Mouse (Mus musculus): ENCODE data around the gene Pex11b. TPM values are rescaled to one million over a fixed set of nuclear protein-coding genes. Genes with fewer than 3 reads are reported as not detected.

The Pex11b gene
- polyA plus RNA-seq, 1 experiment from 2014 or later: 41.8 TPM

GRCm38 (mm10) chr3:96668424-96669067 lies 33.4 kb downstream of the Pex11b start:
- H3K36me3 ChIP-seq: no peaks in the 10 kb centered on the region
- H3K4me3 ChIP-seq: no peak overlapping the region
- H3K27ac ChIP-seq: no peak overlapping the region
- 95% methylated on average over 5 of the region's 5 CpGs for WGBS
- peaks cover 21% of the 10 kb centered on the region for H3K4me1 ChIP-seq (replicated peaks)
- no peak for DNase-seq (ENCODE audit: low spot score)
- H3K27me3 ChIP-seq (ENCODE audit: insufficient read depth, poor library complexity, severe bottlenecking): peaks cover 28% of the 10 kb centered on the region
- H3K9me3 ChIP-seq: no peaks in the 10 kb centered on the region

- H3K4me3 ChIP-seq: peak within 1 kb of the TSS; percentile 57
- H3K36me3 ChIP-seq: no peaks in the 10 kb centered on the region
- peaks cover 21% of the 10 kb centered on the region for H3K27me3 ChIP-seq (ENCODE audit: insufficient read depth, poor library complexity, severe bottlenecking)
- 4% methylated on average over 35 of the region's 35 CpGs for WGBS
- no peaks in the 10 kb centered on the region for H3K9me3 ChIP-seq
- DNase-seq (ENCODE audit: low spot score): peak; percentile 86
- peak within 1 kb of the TSS; percentile 59; the same call in 1 of the 2 replicates for H3K27ac ChIP-seq
- H3K4me1 ChIP-seq (replicated peaks): peaks cover 20% of the 10 kb centered on the region
Observed at GRCm38 (mm10) chr3:96669727-96670468, 34.7 kb downstream of the Pex11b start, which contains the start of gene Ankrd35. TSS of gene Ankrd35 (plus strand) at chr3:96670131.

GRCm38 (mm10) chr3:96671519-96671918 lies 36.3 kb downstream of the Pex11b start:
- 94% methylated on average over 5 of the region's 5 CpGs for WGBS
- DNase-seq (ENCODE audit: low spot score): no peak
- H3K27me3 ChIP-seq (ENCODE audit: insufficient read depth, poor library complexity, severe bottlenecking): peaks cover 21% of the 10 kb centered on the region
- H3K9me3 ChIP-seq: no peaks in the 10 kb centered on the region
- H3K27ac ChIP-seq: no peak overlapping the region
- peaks cover 28% of the 10 kb centered on the region for H3K4me1 ChIP-seq (replicated peaks)
- H3K4me3 ChIP-seq: no peak overlapping the region
- H3K36me3 ChIP-seq: no peaks in the 10 kb centered on the region

GRCm38 (mm10) chr3:96673514-96673913 lies 38.3 kb downstream of the Pex11b start:
- H3K36me3 ChIP-seq: no peaks in the 10 kb centered on the region
- H3K9me3 ChIP-seq: no peaks in the 10 kb centered on the region
- WGBS: 79% methylated on average over 4 of the region's 4 CpGs
- DNase-seq (ENCODE audit: low spot score): no peak
- no peak overlapping the region for H3K4me3 ChIP-seq
- peaks cover 28% of the 10 kb centered on the region for H3K4me1 ChIP-seq (replicated peaks)
- peaks cover 28% of the 10 kb centered on the region for H3K27me3 ChIP-seq (ENCODE audit: insufficient read depth, poor library complexity, severe bottlenecking)
- no peak overlapping the region for H3K27ac ChIP-seq

- Histone ChIP-seq H3K27ac (no peak overlapping the region), H3K4me3 (no peak overlapping the region), H3K36me3 (no peaks in the 10 kb centered on the region), H3K4me1 (replicated peaks) (peaks cover 27% of the 10 kb centered on the region), H3K9me3 (no peaks in the 10 kb centered on the region), H3K27me3 (ENCODE audit: insufficient read depth, poor library complexity, severe bottlenecking) (peaks cover 37% of the 10 kb centered on the region)
- DNase-seq (ENCODE audit: low spot score): peak; percentile 25
- WGBS: 50% methylated on average over 8 of the region's 8 CpGs
Observed at GRCm38 (mm10) chr3:96674442-96674841, 39.3 kb downstream of the Pex11b start.

- H3K4me3 ChIP-seq: no peak overlapping the region
- 88% methylated on average over 3 of the region's 3 CpGs for WGBS
- no peaks in the 10 kb centered on the region for H3K36me3 ChIP-seq
- H3K27me3 ChIP-seq (ENCODE audit: insufficient read depth, poor library complexity, severe bottlenecking): peaks cover 44% of the 10 kb centered on the region
- peaks cover 25% of the 10 kb centered on the region for H3K4me1 ChIP-seq (replicated peaks)
- H3K27ac ChIP-seq: no peak overlapping the region
- H3K9me3 ChIP-seq: no peaks in the 10 kb centered on the region
- no peak for DNase-seq (ENCODE audit: low spot score)
Observed at GRCm38 (mm10) chr3:96675171-96675570, 40.0 kb downstream of the Pex11b start.

- Histone ChIP-seq H3K4me3 (no peak overlapping the region), H3K4me1 (replicated peaks) (peaks cover 25% of the 10 kb centered on the region), H3K36me3 (no peaks in the 10 kb centered on the region), H3K9me3 (no peaks in the 10 kb centered on the region), H3K27ac (no peak overlapping the region), H3K27me3 (ENCODE audit: insufficient read depth, poor library complexity, severe bottlenecking) (peaks cover 44% of the 10 kb centered on the region)
- no peak for DNase-seq (ENCODE audit: low spot score)
- WGBS: 36% methylated on average over 3 of the region's 3 CpGs
Observed at GRCm38 (mm10) chr3:96675690-96676089, 40.5 kb downstream of the Pex11b start.

GRCm38 (mm10) chr3:96678456-96678855 lies 43.3 kb downstream of the Pex11b start:
- Histone ChIP-seq H3K27ac (no peak overlapping the region), H3K4me3 (no peak overlapping the region), H3K4me1 (replicated peaks) (peaks cover 26% of the 10 kb centered on the region), H3K36me3 (no peaks in the 10 kb centered on the region), H3K9me3 (no peaks in the 10 kb centered on the region), H3K27me3 (ENCODE audit: insufficient read depth, poor library complexity, severe bottlenecking) (peaks cover 48% of the 10 kb centered on the region)
- DNase-seq (ENCODE audit: low spot score): no peak
- 59% methylated on average over 7 of the region's 7 CpGs for WGBS

- Histone ChIP-seq H3K9me3 (no peaks in the 10 kb centered on the region), H3K27ac (no peak overlapping the region), H3K36me3 (no peaks in the 10 kb centered on the region), H3K4me1 (replicated peaks) (peaks cover 33% of the 10 kb centered on the region), H3K4me3 (no peak overlapping the region), H3K27me3 (ENCODE audit: insufficient read depth, poor library complexity, severe bottlenecking) (peaks cover 55% of the 10 kb centered on the region)
- 23% methylated on average over 5 of the region's 5 CpGs for WGBS
- no peak for DNase-seq (ENCODE audit: low spot score)
Observed at GRCm38 (mm10) chr3:96679159-96679674, 44.0 kb downstream of the Pex11b start.

GRCm38 (mm10) chr3:96680269-96680956 lies 45.2 kb downstream of the Pex11b start:
- H3K27ac ChIP-seq: no peak overlapping the region

GRCm38 (mm10) chr3:96683496-96683895 lies 48.3 kb downstream of the Pex11b start:
- Histone ChIP-seq H3K27ac (no peak overlapping the region), H3K9me3 (no peaks in the 10 kb centered on the region), H3K27me3 (ENCODE audit: insufficient read depth, poor library complexity, severe bottlenecking) (peaks cover 67% of the 10 kb centered on the region), H3K4me3 (no peak overlapping the region), H3K4me1 (replicated peaks) (peaks cover 29% of the 10 kb centered on the region), H3K36me3 (no peaks in the 10 kb centered on the region)
- WGBS: 83% methylated on average over 3 of the region's 3 CpGs
- DNase-seq (ENCODE audit: low spot score): no peak

More at GRCm38 (mm10) chr3:96680269-96680956, 45.2 kb downstream of the Pex11b start:
- Histone ChIP-seq H3K36me3 (no peaks in the 10 kb centered on the region), H3K4me3 (no peak overlapping the region), H3K9me3 (no peaks in the 10 kb centered on the region), H3K4me1 (replicated peaks) (peaks cover 35% of the 10 kb centered on the region), H3K27me3 (ENCODE audit: insufficient read depth, poor library complexity, severe bottlenecking) (peaks cover 67% of the 10 kb centered on the region)
- DNase-seq (ENCODE audit: low spot score): no peak
- WGBS: 18% methylated on average over 12 of the region's 12 CpGs

- no peak for DNase-seq (ENCODE audit: low spot score)
- WGBS: 53% methylated on average over 17 of the region's 17 CpGs
- Histone ChIP-seq H3K9me3 (no peaks in the 10 kb centered on the region), H3K27ac (no peak overlapping the region), H3K4me3 (peak overlapping the region; percentile 41), H3K27me3 (ENCODE audit: insufficient read depth, poor library complexity, severe bottlenecking) (peaks cover 62% of the 10 kb centered on the region), H3K36me3 (no peaks in the 10 kb centered on the region), H3K4me1 (replicated peaks) (peaks cover 32% of the 10 kb centered on the region)
Observed at GRCm38 (mm10) chr3:96684151-96684821, 49.1 kb downstream of the Pex11b start.
